Mouse (Mus musculus): ENCODE data around the gene Snx14. TPM values are rescaled to one million over a fixed set of nuclear protein-coding genes. Genes with fewer than 3 reads are reported as not detected.
"Not testable (repeated sequence)": the region's sequence is repeated elsewhere in the genome, so short reads cannot be mapped to it uniquely, and the experiment has no call there.

The Snx14 gene
- total RNA-seq (2018; cell fraction: chromatin; rRNA removed): 10 to 100 TPM; 21.8 to 99.0 (median 67.5) TPM
- total RNA-seq (2018; cell fraction: cytosol; rRNA removed): 10 to 100 TPM; 13.2 to 34.7 (median 21.1) TPM
- total RNA-seq (2018; cell fraction: nucleus; rRNA removed): 10 to 100 TPM; 19.3 to 63.9 (median 33.7) TPM
- polyA plus RNA-seq (2018): 24.9 to 35.5 TPM (median 30.3 TPM) in 3 replicates

- Histone ChIP-seq H3K79me2 (ENCODE audit: inconsistent target) (peaks cover 36% of the 10 kb centered on the region), H3K4me3 (ENCODE audit: inconsistent target) (peak within 1 kb of the TSS; percentile 79), H3K36me3 (ENCODE audit: inconsistent target) (no peaks in the 10 kb centered on the region), H3K27ac (peak within 1 kb of the TSS; percentile 57)
- under 1% methylated on average over 61 of the region's 62 CpGs for WGBS (ENCODE audit: missing documents)
Observed at GRCm38 (mm10) chr9:88438555-88439237, at the start of gene Snx14. Gene Snx14 (minus strand): TSS chr9:88438958.

GRCm38 (mm10) chr9:88484531-88484930 lies 45.8 kb upstream of the Snx14 start:
- no peak overlapping the region for H3K4me3 ChIP-seq (ENCODE audit: inconsistent target)
- H3K27ac ChIP-seq: no peak overlapping the region
- WGBS (ENCODE audit: missing documents): 71% methylated on average over 6 of the region's 6 CpGs
- no peaks in the 10 kb centered on the region for H3K36me3 ChIP-seq (ENCODE audit: inconsistent target)
- H3K79me2 ChIP-seq (ENCODE audit: inconsistent target): peaks cover 18% of the 10 kb centered on the region

GRCm38 (mm10) chr9:88482829-88483396 lies 44.2 kb upstream of the Snx14 start:
- WGBS (ENCODE audit: missing documents): under 1% methylated on average over 31 of the region's 52 CpGs

GRCm38 (mm10) chr9:88482230-88482828 lies 43.6 kb upstream of the Snx14 start, which contains the start of gene Syncrip:
Gene Syncrip (minus strand): TSS chr9:88482574.
- H3K27ac ChIP-seq: peak within 1 kb of the TSS; percentile 72
- H3K36me3 ChIP-seq (ENCODE audit: inconsistent target): not testable (repeated sequence)
- peaks cover 40% of the 10 kb centered on the region for H3K79me2 ChIP-seq (ENCODE audit: inconsistent target)
- 0% methylated on average over 16 of the region's 68 CpGs for WGBS (ENCODE audit: missing documents)
- H3K4me3 ChIP-seq (ENCODE audit: inconsistent target): peak within 1 kb of the TSS; percentile 49

More at GRCm38 (mm10) chr9:88482829-88483396, 44.2 kb upstream of the Snx14 start:
- Histone ChIP-seq H3K79me2 (ENCODE audit: inconsistent target) (peaks cover 34% of the 10 kb centered on the region), H3K27ac (peak overlapping the region; percentile 72), H3K4me3 (ENCODE audit: inconsistent target) (peak overlapping the region; percentile 49), H3K36me3 (ENCODE audit: inconsistent target) (0 out of 2 replicates have a peak, but pooled peaks cover 5% of the 10 kb centered on the region)

GRCm38 (mm10) chr9:88481791-88482160 lies 43.0 kb upstream of the Snx14 start:
- 6% methylated on average over 12 of the region's 43 CpGs for WGBS (ENCODE audit: missing documents)
- 0 out of 2 replicates have a peak, but pooled peaks cover 8% of the 10 kb centered on the region for H3K36me3 ChIP-seq (ENCODE audit: inconsistent target)
- H3K4me3 ChIP-seq (ENCODE audit: inconsistent target): peak overlapping the region; percentile 21
- H3K27ac ChIP-seq: 0 out of 2 replicates have a peak overlapping the region, but pooled peaks have one; percentile 29
- H3K79me2 ChIP-seq (ENCODE audit: inconsistent target): peaks cover 45% of the 10 kb centered on the region

- Histone ChIP-seq H3K36me3 (ENCODE audit: inconsistent target) (peaks cover 11% of the 10 kb centered on the region; the same call in 1 of the 2 replicates), H3K4me3 (ENCODE audit: inconsistent target) (peak overlapping the region; percentile 64), H3K79me2 (ENCODE audit: inconsistent target) (peaks cover 51% of the 10 kb centered on the region), H3K27ac (peak overlapping the region; percentile 22; the same call in 1 of the 2 replicates)
- under 1% methylated on average over 68 of the region's 78 CpGs for WGBS (ENCODE audit: missing documents)
Observed at GRCm38 (mm10) chr9:88481061-88481790, 42.5 kb upstream of the Snx14 start.

- Histone ChIP-seq H3K79me2 (ENCODE audit: inconsistent target) (peaks cover 62% of the 10 kb centered on the region), H3K4me3 (ENCODE audit: inconsistent target) (peak overlapping the region; percentile 64)
- 0% methylated on average over 1 of the region's 1 CpGs for WGBS (ENCODE audit: missing documents)
Observed at GRCm38 (mm10) chr9:88480120-88480519, 41.4 kb upstream of the Snx14 start.

GRCm38 (mm10) chr9:88476138-88476537 lies 37.4 kb upstream of the Snx14 start:
- Histone ChIP-seq H3K4me3 (ENCODE audit: inconsistent target) (no peak overlapping the region), H3K36me3 (ENCODE audit: inconsistent target) (peaks cover 46% of the 10 kb centered on the region), H3K79me2 (ENCODE audit: inconsistent target) (peaks cover 100% of the 10 kb centered on the region), H3K27ac (no peak overlapping the region)
- WGBS (ENCODE audit: missing documents): 80% methylated on average over 1 of the region's 1 CpGs

More at GRCm38 (mm10) chr9:88480120-88480519, 41.4 kb upstream of the Snx14 start:
- Histone ChIP-seq H3K27ac (no peak overlapping the region), H3K36me3 (ENCODE audit: inconsistent target) (peaks cover 19% of the 10 kb centered on the region; the same call in 1 of the 2 replicates)

- H3K36me3 ChIP-seq (ENCODE audit: inconsistent target): peaks cover 38% of the 10 kb centered on the region; the same call in 1 of the 2 replicates
- WGBS (ENCODE audit: missing documents): 91% methylated on average over 4 of the region's 4 CpGs
Observed at GRCm38 (mm10) chr9:88461017-88461416, 22.3 kb upstream of the Snx14 start.

GRCm38 (mm10) chr9:88439991-88440390 lies 1.2 kb upstream of the Snx14 start:
- Histone ChIP-seq H3K36me3 (ENCODE audit: inconsistent target) (no peaks in the 10 kb centered on the region), H3K27ac (no peak overlapping the region), H3K4me3 (ENCODE audit: inconsistent target) (0 out of 2 replicates have a peak overlapping the region, but pooled peaks have one; percentile 79), H3K79me2 (ENCODE audit: inconsistent target) (peaks cover 29% of the 10 kb centered on the region; the same call in 1 of the 2 replicates)
- WGBS (ENCODE audit: missing documents): 44% methylated on average over 5 of the region's 5 CpGs

More at GRCm38 (mm10) chr9:88461017-88461416, 22.3 kb upstream of the Snx14 start:
- not testable (repeated sequence) for H3K4me3 ChIP-seq (ENCODE audit: inconsistent target); H3K27ac ChIP-seq
- peaks cover 97% of the 10 kb centered on the region for H3K79me2 ChIP-seq (ENCODE audit: inconsistent target)

- Histone ChIP-seq H3K36me3 (ENCODE audit: inconsistent target) (no peaks in the 10 kb centered on the region), H3K79me2 (ENCODE audit: inconsistent target) (peaks cover 31% of the 10 kb centered on the region; the same call in 1 of the 2 replicates), H3K27ac (peak overlapping the region; percentile 57), H3K4me3 (ENCODE audit: inconsistent target) (peak overlapping the region; percentile 79)
- under 1% methylated on average over 17 of the region's 17 CpGs for WGBS (ENCODE audit: missing documents)
Observed at GRCm38 (mm10) chr9:88439238-88439600, 461 bp upstream of the Snx14 start.

- WGBS (ENCODE audit: missing documents): 1% methylated on average over 13 of the region's 15 CpGs
Observed at GRCm38 (mm10) chr9:88438237-88438554, 562 bp downstream of the Snx14 start.

GRCm38 (mm10) chr9:88437342-88438236 lies 1.2 kb downstream of the Snx14 start:
- Histone ChIP-seq H3K79me2 (ENCODE audit: inconsistent target) (peaks cover 47% of the 10 kb centered on the region), H3K27ac (no peak overlapping the region), H3K4me3 (ENCODE audit: inconsistent target) (peak overlapping the region; percentile 79), H3K36me3 (ENCODE audit: inconsistent target) (no peaks in the 10 kb centered on the region)
- WGBS (ENCODE audit: missing documents): 17% methylated on average over 9 of the region's 10 CpGs

More at GRCm38 (mm10) chr9:88438237-88438554, 562 bp downstream of the Snx14 start:
- Histone ChIP-seq H3K79me2 (ENCODE audit: inconsistent target) (peaks cover 41% of the 10 kb centered on the region), H3K27ac (no peak overlapping the region), H3K4me3 (ENCODE audit: inconsistent target) (peak overlapping the region; percentile 79), H3K36me3 (ENCODE audit: inconsistent target) (no peaks in the 10 kb centered on the region)

Data from macrophage (primary cell).